Mouse (Mus musculus): ENCODE data around the gene Heatr5a.

- no peak for TF ChIP-seq CTCF (IDR thresholded peaks at IDR 0.05)
- TF ChIP-seq POLR2A (IDR thresholded peaks at IDR 0.05; ENCODE audit: insufficient read depth, low read depth, low read length), result no peak
- no peak for TF ChIP-seq EP300 (IDR thresholded peaks at IDR 0.05; ENCODE audit: insufficient read depth, low read depth, low read length)
Measured at GRCm38 (mm10) chr12:51970352-51971069, 610 bp downstream of the Heatr5a start.
